Mouse (Mus musculus) ES-E14 (cell line): Measurements from ENCODE around the gene Smim9.

ENCODE experiments used
- CHD2 ChIP-seq: IDR thresholded peaks from 2 replicates; pipeline ENCODE4 v1.6.1; 2014; ENCODE audit warnings: mild to moderate bottlenecking, low read depth, low read length, inconsistent platforms
- MAFK ChIP-seq: IDR thresholded peaks from 2 replicates; pipeline ENCODE4 v1.6.1; 2014; ENCODE audit warnings: mild to moderate bottlenecking, low read depth, low read length, inconsistent platforms; ENCODE audit not compliant: insufficient read depth
- ZC3H11A ChIP-seq: IDR thresholded peaks from 2 replicates; pipeline ENCODE4 v1.6.1; 2012; ENCODE audit warnings: low read depth, mild to moderate bottlenecking, inconsistent platforms, low read length, borderline replicate concordance
- ZNF384 ChIP-seq: IDR thresholded peaks from 2 replicates; pipeline ENCODE4 v1.6.1; 2012; ENCODE audit warnings: low read depth, low read length, inconsistent platforms

- TF ChIP-seq MAFK (no peak), CHD2 (no peak), ZC3H11A (no peak), ZNF384 (no peak)
Measured at GRCm38 (mm10) chrX:75125606-75126005, 38.0 kb downstream of the Smim9 start.
